Mouse (Mus musculus) liver, embryonic 13.5 days (tissue): ENCODE measurements around the gene Smim22. TPM values are rescaled to one million over a fixed set of nuclear protein-coding genes. Genes with fewer than 3 reads are reported as not detected.

Experiments used
- ATAC-seq: fragments of 200-750 bp; cut with Nextera tagmentation; 2 replicates; pipeline ENCODE4 v1.8.0; 2017; ENCODE audit warnings: low read depth, mild to moderate bottlenecking, moderate number of reproducible peaks, moderate library complexity
- DNase-seq: peaks from one replicate; pipeline ENCODE4 v3.0.0; 2022
- H3K27ac ChIP-seq: fragments of 300-500 bp; sonication (generic); 2 replicates; pipeline ENCODE4 v1.5.1; 2015; ENCODE audit warnings: moderate library complexity, mild to moderate bottlenecking, inconsistent platforms
- H3K27me3 ChIP-seq: fragments of 300-500 bp; sonication (generic); 2 replicates; pipeline ENCODE4 v1.6.1; 2015; ENCODE audit warnings: mild to moderate bottlenecking, inconsistent platforms
- H3K36me3 ChIP-seq: fragments of 300-500 bp; sonication (generic); 2 replicates; pipeline ENCODE4 v1.6.1; 2015; ENCODE audit warnings: mild to moderate bottlenecking, inconsistent platforms
- H3K4me1 ChIP-seq: fragments of 300-500 bp; sonication (generic); replicated peaks from 2 replicates; pipeline ENCODE4 v1.6.1; 2015; ENCODE audit warnings: inconsistent platforms
- H3K4me2 ChIP-seq: fragments of 300-500 bp; sonication (generic); 2 replicates; pipeline ENCODE4 v1.6.1; 2015; ENCODE audit warnings: inconsistent platforms, mild to moderate bottlenecking, moderate library complexity
- H3K4me3 ChIP-seq: fragments of 300-500 bp; sonication (generic); replicated peaks from 2 replicates; pipeline ENCODE4 v1.5.1; 2015; ENCODE audit warnings: mild to moderate bottlenecking, inconsistent platforms
- H3K9ac ChIP-seq: fragments of 300-500 bp; sonication (generic); 2 replicates; pipeline ENCODE4 v1.6.1; 2015; ENCODE audit warnings: mild to moderate bottlenecking, inconsistent platforms
- H3K9me3 ChIP-seq: fragments of 300-500 bp; sonication (generic); replicated peaks from 2 replicates; pipeline ENCODE4 v1.6.1; 2016; ENCODE audit warnings: inconsistent platforms
- WGBS: fragments of 180-500 bp; shearing (Covaris S2); methylation state at CpG from one replicate; pipeline ENCODE4 v1.1.7; 2015; ENCODE audit not compliant: insufficient replicate concordance; 5-methylcytosine and 5-hydroxymethylcytosine counted together
- polyA plus RNA-seq: library from polyadenylated mRNA; unstranded; fragments of >200 nt; fragmentation: Nextera tagmentation; extraction: Ambion mirVana; gene quantifications from 2 replicates; pipeline ENCODE4 v1.2.1, GENCODE M21; 2015

Gene Smim22
- polyA plus RNA-seq, 1 experiment from 2014 or later: 4.6 TPM

GRCm38 (mm10) chr16:4974521-4974920 is 32.6 kb upstream of the Smim22 start:
- H3K27ac ChIP-seq: no peak overlapping the region
- H3K27me3 ChIP-seq: peaks cover 8% of the 10 kb centered on the region; the same call in 1 of the 2 replicates
- DNase-seq (no peak), ATAC-seq (no peak)
- no peaks in the 10 kb centered on the region for H3K36me3 ChIP-seq
- H3K4me3 ChIP-seq: no peak overlapping the region
- no peak overlapping the region for H3K9ac ChIP-seq
- 78% methylated on average over 5 of the region's 5 CpGs for WGBS
- H3K9me3 ChIP-seq: no peaks in the 10 kb centered on the region
- H3K4me2 ChIP-seq: no peak overlapping the region
- H3K4me1 ChIP-seq: peaks cover 9% of the 10 kb centered on the region

- H3K27ac ChIP-seq: no peak overlapping the region
- peaks cover 9% of the 10 kb centered on the region for H3K4me1 ChIP-seq
- DNase-seq (no peak), ATAC-seq (no peak)
- no peaks in the 10 kb centered on the region for H3K9me3 ChIP-seq
- WGBS: 40% methylated on average over 2 of the region's 2 CpGs
- H3K4me3 ChIP-seq: no peak overlapping the region
- H3K27me3 ChIP-seq: peaks cover 8% of the 10 kb centered on the region; the same call in 1 of the 2 replicates
- no peaks in the 10 kb centered on the region for H3K36me3 ChIP-seq
- H3K9ac ChIP-seq: no peak overlapping the region
- H3K4me2 ChIP-seq: no peak overlapping the region
These were observed 30.9 kb upstream of the Smim22 start for GRCm38 (mm10) chr16:4976180-4976579.

GRCm38 (mm10) chr16:4978275-4979051 is 28.6 kb upstream of the Smim22 start:
- Histone ChIP-seq H3K4me3 (no peak overlapping the region), H3K27me3 (peaks cover 8% of the 10 kb centered on the region; the same call in 1 of the 2 replicates), H3K4me2 (no peak overlapping the region), H3K36me3 (no peaks in the 10 kb centered on the region), H3K27ac (no peak overlapping the region), H3K9ac (no peak overlapping the region), H3K4me1 (peaks cover 9% of the 10 kb centered on the region), H3K9me3 (no peaks in the 10 kb centered on the region)
- DNase-seq (peak; percentile 11), ATAC-seq (peak; percentile 52; the same call in 1 of the 2 replicates)
- WGBS: 40% methylated on average over 5 of the region's 5 CpGs

DNA sequence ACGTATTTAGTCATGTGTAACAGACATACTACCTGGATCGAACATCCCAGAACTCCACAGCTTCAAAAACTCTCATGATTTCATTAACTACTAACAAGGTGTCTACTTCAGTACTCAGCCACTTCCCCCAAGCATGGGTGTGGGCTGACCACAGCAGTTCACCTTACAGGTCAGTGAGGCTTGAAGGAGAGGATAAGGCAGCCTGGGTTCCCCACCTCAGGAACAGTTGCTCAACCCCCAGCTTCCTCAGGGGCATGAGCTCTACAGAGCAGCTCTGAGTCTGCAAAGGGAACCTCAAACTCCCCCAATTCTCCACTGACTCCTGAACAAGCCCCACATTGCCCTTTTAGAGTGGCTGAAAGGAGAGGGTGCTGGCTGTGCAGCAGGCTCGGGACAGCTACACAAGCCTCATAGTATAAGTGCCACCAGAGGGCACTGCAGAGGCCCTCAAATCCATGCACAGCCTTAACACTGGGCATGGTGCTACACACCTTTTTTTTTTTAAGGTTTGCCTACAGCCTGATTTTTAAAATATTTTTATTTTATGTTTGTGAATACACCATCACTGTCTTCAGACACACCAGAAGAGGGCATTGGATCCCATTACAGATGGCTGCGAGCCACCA is 27.2 kb upstream of the Smim22 start:
- peak; percentile 50; the same call in 1 of the 2 replicates for ATAC-seq
- H3K9ac ChIP-seq: no peak overlapping the region

DNA sequence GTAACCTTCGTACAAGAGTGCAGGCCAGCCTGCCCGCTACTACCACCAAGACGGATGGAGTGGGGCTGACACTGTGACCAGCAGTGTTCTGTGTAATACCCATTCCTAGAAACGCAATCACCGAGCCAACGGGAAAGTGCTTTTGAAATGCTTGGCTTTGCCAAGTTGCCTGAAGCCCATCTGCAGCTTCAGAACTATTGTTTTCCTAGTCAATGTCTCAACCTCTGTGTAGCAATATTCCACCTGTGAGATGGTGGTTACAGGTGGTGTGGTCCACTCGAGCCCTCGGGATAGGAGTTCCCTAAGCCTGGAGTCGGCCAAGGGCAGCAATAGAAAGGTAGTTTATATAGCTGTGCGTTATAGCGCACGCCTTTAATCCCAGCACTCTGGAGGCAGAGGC is 22.4 kb upstream of the Smim22 start:
- H3K27me3 ChIP-seq: no peaks in the 10 kb centered on the region; the same call in 1 of the 2 replicates
- no peaks in the 10 kb centered on the region; the same call in 1 of the 2 replicates for H3K4me1 ChIP-seq
- no peak overlapping the region for H3K4me2 ChIP-seq
- H3K4me3 ChIP-seq: no peak overlapping the region
- ATAC-seq (no peak), DNase-seq (no peak)
- no peaks in the 10 kb centered on the region for H3K36me3 ChIP-seq
- H3K27ac ChIP-seq: no peak overlapping the region
- H3K9ac ChIP-seq: no peak overlapping the region
- 81% methylated on average over 12 of the region's 12 CpGs for WGBS
- no peaks in the 10 kb centered on the region for H3K9me3 ChIP-seq

More for the DNA sequence above, 27.2 kb upstream of the Smim22 start:
- Histone ChIP-seq H3K27ac (no peak overlapping the region), H3K27me3 (peaks cover 8% of the 10 kb centered on the region; the same call in 1 of the 2 replicates), H3K36me3 (no peaks in the 10 kb centered on the region), H3K4me1 (peaks cover 9% of the 10 kb centered on the region), H3K4me3 (no peak overlapping the region), H3K4me2 (no peak overlapping the region), H3K9me3 (no peaks in the 10 kb centered on the region)
- no peak for DNase-seq
- WGBS: 50% methylated on average over 4 of the region's 4 CpGs

- ATAC-seq (no peak), DNase-seq (no peak)
- H3K27ac ChIP-seq: no peak overlapping the region
- H3K9ac ChIP-seq: no peak overlapping the region
- no peak overlapping the region for H3K4me3 ChIP-seq
- H3K4me1 ChIP-seq: peaks cover 4% of the 10 kb centered on the region
- H3K9me3 ChIP-seq: no peaks in the 10 kb centered on the region
- no peaks in the 10 kb centered on the region for H3K27me3 ChIP-seq
- H3K4me2 ChIP-seq: no peak overlapping the region
- no peaks in the 10 kb centered on the region for H3K36me3 ChIP-seq
- WGBS: 73% methylated on average over 4 of the region's 4 CpGs
These were observed 13.8 kb upstream of the Smim22 start for GRCm38 (mm10) chr16:4993276-4993675.

- ATAC-seq (no peak), DNase-seq (no peak)
- Histone ChIP-seq H3K9me3 (no peaks in the 10 kb centered on the region), H3K4me3 (no peak within 1 kb of the TSS), H3K4me2 (no peak within 1 kb of the TSS), H3K27ac (no peak within 1 kb of the TSS), H3K4me1 (peaks cover 4% of the 10 kb centered on the region; the same call in 1 of the 2 replicates), H3K36me3 (no peaks in the 10 kb centered on the region), H3K9ac (no peak within 1 kb of the TSS), H3K27me3 (no peaks in the 10 kb centered on the region)
- 59% methylated on average over 3 of the region's 3 CpGs for WGBS
These were observed 9.5 kb upstream of the Smim22 start, which contains the start of gene Sept12 for GRCm38 (mm10) chr16:4997553-4997952. Gene Sept12 (minus strand): TSS chr16:4997852.

DNA sequence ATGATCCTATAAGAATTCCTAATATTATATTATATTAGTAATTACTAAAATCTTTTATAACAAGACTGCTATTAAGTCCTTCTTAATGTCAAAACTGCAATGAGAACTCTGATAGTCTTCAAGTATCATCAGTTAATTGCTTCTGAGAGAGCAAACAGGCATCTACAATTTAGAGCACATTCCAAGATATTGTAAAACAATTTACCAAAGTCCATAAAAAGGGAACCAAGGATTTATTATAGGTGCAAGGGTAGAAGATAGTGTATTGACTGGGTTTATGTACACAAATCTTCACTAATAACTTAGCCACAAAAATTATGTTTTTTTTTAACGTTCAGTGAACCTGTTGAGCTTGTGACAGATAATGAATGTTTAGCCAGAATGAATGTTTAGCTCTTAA is 8.1 kb upstream of the Smim22 start:
- Histone ChIP-seq H3K36me3 (no peaks in the 10 kb centered on the region), H3K4me2 (no peak overlapping the region)

DNA sequence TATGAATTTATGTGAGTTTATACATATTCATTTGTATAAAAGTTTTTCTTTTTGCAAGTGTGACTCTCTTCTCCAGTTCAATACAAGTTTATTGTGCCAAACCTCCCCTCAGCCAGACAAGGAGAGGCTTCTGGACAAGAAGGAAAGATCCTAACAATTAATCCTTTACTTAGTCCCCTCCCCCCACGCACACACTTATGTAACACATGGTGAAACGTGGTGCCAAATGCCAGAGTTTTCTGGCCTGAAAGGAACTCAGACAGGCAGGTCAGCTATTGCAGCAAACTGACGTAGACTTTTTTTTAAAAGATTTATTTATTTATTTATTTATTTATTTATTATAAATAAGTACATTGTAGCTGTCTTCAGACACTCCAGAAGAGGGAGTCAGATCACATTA is 6.5 kb upstream of the Smim22 start:
- Histone ChIP-seq H3K9me3 (no peaks in the 10 kb centered on the region), H3K27me3 (no peaks in the 10 kb centered on the region), H3K4me1 (peaks cover 4% of the 10 kb centered on the region; the same call in 1 of the 2 replicates), H3K36me3 (no peaks in the 10 kb centered on the region), H3K27ac (no peak overlapping the region), H3K9ac (no peak overlapping the region), H3K4me3 (no peak overlapping the region), H3K4me2 (no peak overlapping the region)
- WGBS: 52% methylated on average over 3 of the region's 3 CpGs
- ATAC-seq (no peak), DNase-seq (no peak)

More for the DNA sequence above, 8.1 kb upstream of the Smim22 start:
- H3K9me3 ChIP-seq: no peaks in the 10 kb centered on the region
- H3K27ac ChIP-seq: no peak overlapping the region
- no peak overlapping the region for H3K9ac ChIP-seq
- 56% methylated on average over 1 of the region's 1 CpGs for WGBS
- peaks cover 4% of the 10 kb centered on the region; the same call in 1 of the 2 replicates for H3K4me1 ChIP-seq
- ATAC-seq (no peak), DNase-seq (no peak)
- H3K27me3 ChIP-seq: no peaks in the 10 kb centered on the region
- no peak overlapping the region for H3K4me3 ChIP-seq

DNA sequence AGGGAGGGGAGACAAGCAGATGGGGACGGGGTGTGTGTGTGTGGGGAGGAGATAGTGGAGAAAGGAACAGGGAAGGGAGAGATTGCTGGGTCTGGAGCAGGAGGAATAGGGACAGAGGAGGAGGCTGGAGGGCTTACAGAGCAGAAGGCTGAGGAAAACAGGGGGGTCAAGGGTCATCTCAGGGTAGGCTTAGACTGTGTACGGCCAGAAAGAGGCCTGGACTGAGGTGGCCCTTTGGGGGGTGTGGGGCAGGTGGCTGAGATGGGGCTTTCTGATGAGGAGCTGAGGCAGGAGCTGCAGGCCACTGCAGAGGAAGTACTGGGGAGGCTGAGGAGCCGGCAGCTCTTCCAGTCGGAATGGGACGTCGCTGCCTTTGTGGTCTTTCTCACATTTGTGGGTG is 404 bp downstream of the Smim22 start:
- H3K4me3 ChIP-seq: no peak overlapping the region
- WGBS: 48% methylated on average over 6 of the region's 6 CpGs
- no peak overlapping the region for H3K9ac ChIP-seq
- H3K4me1 ChIP-seq: peaks cover 32% of the 10 kb centered on the region
- H3K27ac ChIP-seq: peak overlapping the region; percentile 43; the same call in 1 of the 2 replicates
- no peak for ATAC-seq
- no peak for DNase-seq
- no peaks in the 10 kb centered on the region for H3K36me3 ChIP-seq
- H3K27me3 ChIP-seq: 0 out of 2 replicates have a peak, but pooled peaks cover 5% of the 10 kb centered on the region
- no peaks in the 10 kb centered on the region for H3K9me3 ChIP-seq
- H3K4me2 ChIP-seq: 0 out of 2 replicates have a peak overlapping the region, but pooled peaks have one; percentile 19

DNA sequence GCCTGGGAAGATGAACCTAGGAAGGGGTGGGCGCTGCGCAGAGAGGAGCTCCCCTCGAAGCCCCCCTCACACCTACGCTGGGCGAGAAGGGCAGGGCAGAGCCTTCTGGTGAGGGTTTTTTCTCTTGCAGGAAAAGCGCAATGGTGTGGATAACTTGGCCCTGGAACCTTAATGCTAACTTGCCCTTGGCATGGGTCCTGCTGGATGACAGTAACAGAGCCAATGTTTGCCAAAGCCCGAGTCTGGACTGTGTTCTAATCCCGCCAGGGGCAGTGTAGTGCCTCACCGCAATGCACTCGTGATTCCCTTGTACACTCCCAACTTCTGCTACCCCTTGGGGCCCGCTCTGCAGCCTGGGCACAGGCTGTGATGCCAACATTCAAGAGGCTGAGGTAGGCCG is 988 bp downstream of the Smim22 start:
- no peak for DNase-seq
- Histone ChIP-seq H3K4me1 (peaks cover 38% of the 10 kb centered on the region), H3K27me3 (0 out of 2 replicates have a peak, but pooled peaks cover 5% of the 10 kb centered on the region), H3K9me3 (no peaks in the 10 kb centered on the region), H3K27ac (peak overlapping the region; percentile 43; the same call in 1 of the 2 replicates), H3K9ac (no peak overlapping the region), H3K36me3 (no peaks in the 10 kb centered on the region), H3K4me3 (no peak overlapping the region), H3K4me2 (peak overlapping the region; percentile 19; the same call in 1 of the 2 replicates)
- ATAC-seq: no peak
- 72% methylated on average over 12 of the region's 12 CpGs for WGBS
